Mouse (Mus musculus) bone marrow macrophage, adult 2 months (primary cell): ENCODE results near the gene Cyp2j6.

ENCODE experiments used
- CTCF ChIP-seq: IDR thresholded peaks from 2 replicates; pipeline ENCODE4 v1.5.1; 2012; ENCODE audit warnings: low read depth, mild to moderate bottlenecking, low read length, moderate library complexity
- POLR2A ChIP-seq: IDR thresholded peaks from 2 replicates; pipeline ENCODE4 v1.6.1; 2012; ENCODE audit warnings: mild to moderate bottlenecking, low read depth, low read length, borderline replicate concordance

GRCm38 (mm10) chr4:96545976-96546375 is 7.5 kb downstream of the Cyp2j6 start:
- no peak for TF ChIP-seq CTCF
- TF ChIP-seq POLR2A, result no peak
